Comparison of ENCODE assay signal across 8 mouse cellular contexts in the genomic region with DNA sequence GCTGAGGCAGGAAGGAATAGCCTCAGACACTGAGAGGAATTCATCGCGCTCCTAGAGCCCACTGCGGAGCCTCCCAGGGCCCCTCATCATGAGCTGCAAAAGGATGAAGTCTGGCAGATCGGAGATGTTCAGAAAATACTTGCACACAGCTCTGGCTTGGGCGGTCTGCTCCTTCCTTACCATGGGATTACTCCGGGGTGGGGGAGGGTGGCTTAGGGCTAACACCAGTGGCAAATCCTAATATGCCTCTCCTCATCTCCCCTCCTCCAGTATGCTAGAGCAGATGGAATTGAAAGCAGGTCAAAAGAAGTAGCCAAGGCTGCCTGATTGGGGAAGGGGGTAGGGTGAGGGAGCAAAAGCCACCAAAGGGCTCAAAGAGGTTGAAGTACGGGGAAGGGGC. TPM values are rescaled to one million over a fixed set of nuclear protein-coding genes. Genes with fewer than 3 reads are reported as not detected.
DNase-seq lines count a peak whose midpoint lies in the region; ATAC-seq and TF ChIP-seq lines count a peak whose summit lies in the region.

No protein-coding gene starts in this region.

- peak overlapping the region; percentile 54 for H3K4me2 ChIP-seq in forebrain, embryonic 16.5 days (ENCODE audit: low read length)
- peak overlapping the region; percentile 57 for H3K4me2 ChIP-seq in midbrain, embryonic 13.5 days (replicated peaks)

- H3K4me3 ChIP-seq in left cerebral cortex, adult 2 months = peak overlapping the region; percentile 55
- H3K4me3 ChIP-seq in forebrain, embryonic 16.5 days (replicated peaks; ENCODE audit: low read length) = peak overlapping the region; percentile 58
- H3K4me3 ChIP-seq in midbrain, embryonic 13.5 days (replicated peaks) = peak overlapping the region; percentile 56

- intact Hi-C loops in left cerebral cortex, adult 2 months (cut with DNase I) = loop anchor here (5.0 kb wide), 2 partner anchors 84 to 106 kb away; partner anchors contain the start of gene Drp2
- intact Hi-C loops in left cerebral cortex, postnatal 14 days (cut with DNase I) = loop anchor here (10.0 kb wide), 1 partner anchor 162 kb away; no protein-coding TSS in a partner anchor

- no peaks in the 10 kb centered on the region for H3K27me3 ChIP-seq in forebrain, embryonic 16.5 days (replicated peaks; ENCODE audit: control insufficient read depth, insufficient read depth, low read length)
- 0 out of 2 replicates have a peak, but pooled peaks cover 8% of the 10 kb centered on the region for H3K27me3 ChIP-seq in midbrain, embryonic 13.5 days

- DNase-seq in left cerebral cortex, adult 2 months (ENCODE audit: extremely low spot score in 1 of 2, low spot score in 2 of 2) = peak in 1 of 2 experiments; percentile 8
- no peak for DNase-seq in left cerebral cortex, postnatal 14 days (ENCODE audit: low spot score in 2 of 2)
- peak; percentile 76 to 77 for DNase-seq in cerebellum, postnatal 10 days
- DNase-seq in spleen, adult 18-20 months = no peak
- DNase-seq in natural killer cell, adult 2 months (ENCODE audit: low spot score in 2 of 2) = no peak

- ATAC-seq in forebrain, embryonic 16.5 days = peak; percentile 36
- peak; percentile 37 for ATAC-seq in midbrain, embryonic 13.5 days
- ATAC-seq in CD4-positive, CD25-positive, alpha-beta regulatory T cell, adult 4 months = no peak

- no peak for TF ChIP-seq CTCF in left cerebral cortex, adult 2 months (IDR thresholded peaks at IDR 0.05)

- no peaks in the 10 kb centered on the region for H3K4me1 ChIP-seq in forebrain, embryonic 16.5 days (replicated peaks; ENCODE audit: control insufficient read depth, insufficient read depth, low read length)
- H3K4me1 ChIP-seq in midbrain, embryonic 13.5 days (replicated peaks) = 0 out of 2 replicates have a peak, but pooled peaks cover 8% of the 10 kb centered on the region

- 17% methylated on average over 7 of the region's 7 CpGs for WGBS in forebrain, embryonic 16.5 days
- WGBS in midbrain, embryonic 13.5 days = 21% methylated on average over 7 of the region's 7 CpGs

- H3K9ac ChIP-seq in forebrain, embryonic 16.5 days (replicated peaks; ENCODE audit: low read depth, low read length) = peak overlapping the region; percentile 72
- H3K9ac ChIP-seq in midbrain, embryonic 13.5 days (replicated peaks) = peak overlapping the region; percentile 73

- no peaks in the 10 kb centered on the region for H3K9me3 ChIP-seq in forebrain, embryonic 16.5 days (ENCODE audit: control insufficient read depth, low read length)
- H3K9me3 ChIP-seq in midbrain, embryonic 13.5 days = no peaks in the 10 kb centered on the region

- no peaks in the 10 kb centered on the region for H3K36me3 ChIP-seq in forebrain, embryonic 16.5 days (ENCODE audit: control insufficient read depth, insufficient read depth)
- H3K36me3 ChIP-seq in midbrain, embryonic 13.5 days = no peaks in the 10 kb centered on the region

- H3K27ac ChIP-seq in left cerebral cortex, adult 2 months = peak overlapping the region; percentile 67
- H3K27ac ChIP-seq in forebrain, embryonic 16.5 days (ENCODE audit: low read length) = peak overlapping the region; percentile 85
- H3K27ac ChIP-seq in midbrain, embryonic 13.5 days = peak overlapping the region; percentile 83

RNA-seq across cellular contexts. Expression of gene Tmem35a, which starts 1.7 kb away (rescaled TPM):
- 10 to 100 TPM; 58.2 to 65.8 TPM for total RNA-seq in left cerebral cortex, adult 2 months (2021)
- total RNA-seq in left cerebral cortex, postnatal 14 days (2021) = 10 to 100 TPM; 70.8 to 74.6 TPM
- 127 and 134 TPM in 2 replicates for polyA plus RNA-seq in forebrain, embryonic 16.5 days (2015; fragmentation: Nextera tagmentation; extraction: Ambion mirVana)
- 93.6 and 94.8 TPM in 2 replicates for polyA plus RNA-seq in midbrain, embryonic 13.5 days (2015; fragmentation: Nextera tagmentation; extraction: Ambion mirVana)
- polyA plus RNA-seq in CD4-positive, CD25-positive, alpha-beta regulatory T cell, adult 4 months (2017; shearing (Covaris generic)) = under 1 TPM in 1 of 2 experiments, not detected in 1; 0.16 TPM

RNA-seq across cellular contexts. Expression of gene Cenpi, which starts 11.1 kb away (rescaled TPM):
- total RNA-seq in left cerebral cortex, adult 2 months (2021) = 1 to 10 TPM in 1 of 2 experiments, under 1 TPM in 1; 0.26 to 1.0 TPM
- total RNA-seq in left cerebral cortex, postnatal 14 days (2021) = 1 to 10 TPM in 1 of 2 experiments, under 1 TPM in 1; 0.70 to 1.7 TPM
- polyA plus RNA-seq in forebrain, embryonic 16.5 days (2015; fragmentation: Nextera tagmentation; extraction: Ambion mirVana) = 10.6 and 14.0 TPM in 2 replicates
- 10.1 and 11.8 TPM in 2 replicates for polyA plus RNA-seq in midbrain, embryonic 13.5 days (2015; fragmentation: Nextera tagmentation; extraction: Ambion mirVana)
- 1 to 10 TPM; 3.8 to 7.1 TPM for polyA plus RNA-seq in CD4-positive, CD25-positive, alpha-beta regulatory T cell, adult 4 months (2017; shearing (Covaris generic))

RNA-seq across cellular contexts. Expression of gene Trmt2b, which starts 20.0 kb away (rescaled TPM):
- 10 to 100 TPM in 1 of 2 experiments, 1 to 10 TPM in 1; 7.4 to 10.9 TPM for total RNA-seq in left cerebral cortex, adult 2 months (2021)
- 1 to 10 TPM; 6.1 to 7.9 TPM for total RNA-seq in left cerebral cortex, postnatal 14 days (2021)
- polyA plus RNA-seq in forebrain, embryonic 16.5 days (2015; fragmentation: Nextera tagmentation; extraction: Ambion mirVana) = 5.2 and 6.2 TPM in 2 replicates
- 4.5 and 4.7 TPM in 2 replicates for polyA plus RNA-seq in midbrain, embryonic 13.5 days (2015; fragmentation: Nextera tagmentation; extraction: Ambion mirVana)
- 10 to 100 TPM; 23.8 to 24.4 TPM for polyA plus RNA-seq in CD4-positive, CD25-positive, alpha-beta regulatory T cell, adult 4 months (2017; shearing (Covaris generic))

Comparison
In these comparisons a context has a peak if more than half of its experiments do, and no peak if none do; other contexts are left out.
1. DNase-seq: peak in cerebellum, postnatal 10 days (2 of 2); none in left cerebral cortex, postnatal 14 days (0 of 2), spleen, adult 18-20 months (0 of 2) and natural killer cell, adult 2 months (0 of 2).
2. RNA of gene Tmem35a, which starts 1.7 kb away (polyA plus RNA-seq): 127 to 134 TPM in forebrain, embryonic 16.5 days and 93.6 to 94.8 TPM in midbrain, embryonic 13.5 days; 0.16 TPM in CD4-positive, CD25-positive, alpha-beta regulatory T cell, adult 4 months; every median in the first group is over 10 times any median in the second.
3. Peak in every context shown above with its lines, with median percentiles within 50 percentile points of each other: H3K27ac ChIP-seq and H3K4me3 ChIP-seq.